ENCODE assay signal across 37 mouse cellular contexts in the genomic region with DNA sequence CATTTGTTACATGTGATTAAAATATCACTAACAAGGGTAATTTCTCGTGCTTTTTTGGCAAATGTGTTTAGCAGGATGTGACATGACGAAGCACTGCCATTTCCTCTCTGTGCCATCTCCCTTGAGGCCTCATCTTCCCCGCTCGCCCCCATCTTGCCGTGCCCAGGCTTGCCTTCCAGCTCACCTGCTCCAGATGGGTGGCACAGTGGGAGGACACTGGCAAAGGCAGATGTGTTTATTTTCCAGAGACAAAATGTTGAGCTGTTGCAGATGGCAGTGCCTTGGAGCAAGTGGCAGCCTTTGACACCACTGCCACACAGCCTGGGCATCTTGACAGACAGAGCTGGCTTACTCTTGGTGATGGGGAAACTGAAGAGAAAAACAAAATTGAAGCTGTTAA. TPM values are rescaled to one million over a fixed set of nuclear protein-coding genes. Genes with fewer than 3 reads are reported as not detected.
"Had no signal": no experiment of that assay in that cellular context is flagged by ENCODE, and none has a peak within 500 bp of the region (broad histone marks: within the 10 kb centered on the region; RNA-seq: fewer than 3 reads in every experiment).

No protein-coding gene starts in this region.

- H3K4me2 ChIP-seq: heart, embryonic 12.5 days; hindbrain, embryonic 13.5 days; hindbrain, embryonic 15.5 days; kidney, embryonic 15.5 days; limb, embryonic 12.5 days; liver, embryonic 11.5 days; liver, embryonic 13.5 days; liver, embryonic 15.5 days had no signal

- H3K4me1 ChIP-seq: heart, embryonic 10.5 days; heart, embryonic 12.5 days; hindbrain, embryonic 13.5 days; hindbrain, embryonic 15.5 days; kidney, embryonic 15.5 days; limb, embryonic 10.5 days; limb, embryonic 12.5 days; liver, embryonic 13.5 days; liver, embryonic 15.5 days had no signal

- H3K27ac ChIP-seq: gastrocnemius, adult 2 months; heart, embryonic 10.5 days; hindbrain, embryonic 13.5 days; hindbrain, embryonic 15.5 days; hindbrain, postnatal 0 days; kidney, embryonic 15.5 days; kidney, postnatal 0 days; limb, embryonic 10.5 days; limb, embryonic 12.5 days; liver, embryonic 13.5 days; liver, embryonic 15.5 days had no signal

- H3K27me3 ChIP-seq: heart, embryonic 12.5 days; hindbrain, embryonic 13.5 days; hindbrain, embryonic 15.5 days; kidney, embryonic 15.5 days; limb, embryonic 12.5 days; liver, embryonic 13.5 days; liver, embryonic 15.5 days had no signal

- H3K9me3 ChIP-seq: heart, embryonic 10.5 days; heart, embryonic 12.5 days; hindbrain, embryonic 13.5 days; hindbrain, embryonic 15.5 days; kidney, embryonic 15.5 days; limb, embryonic 10.5 days; limb, embryonic 12.5 days; liver, embryonic 13.5 days; liver, embryonic 15.5 days had no signal

- H3K4me3 ChIP-seq: gastrocnemius, adult 2 months; heart, embryonic 10.5 days; heart, embryonic 12.5 days; hindbrain, embryonic 13.5 days; hindbrain, embryonic 15.5 days; kidney, embryonic 15.5 days; limb, embryonic 10.5 days; limb, embryonic 12.5 days; liver, embryonic 13.5 days; liver, embryonic 15.5 days had no signal

- DNase-seq: gastrocnemius, adult 2 months; gastrocnemius, postnatal 10 days; gastrocnemius, postnatal 25 days; heart, adult 18-20 months; heart, postnatal 10 days; heart, postnatal 36 days; kidney, adult 11 months; kidney, adult 2 months; kidney, adult 9 months; kidney, postnatal 14 days; kidney, postnatal 36 days; layer of hippocampus, postnatal 36 days; liver; liver, embryonic 13.5 days had no signal

- ATAC-seq: hindbrain, postnatal 0 days; intestine, embryonic 16.5 days had no signal

- H3K9ac ChIP-seq: heart, embryonic 12.5 days; hindbrain, embryonic 13.5 days; hindbrain, embryonic 15.5 days; kidney, embryonic 15.5 days; limb, embryonic 12.5 days; liver, embryonic 13.5 days; liver, embryonic 15.5 days had no signal

RNA-seq across cellular contexts. Expression of a gene that starts 43.0 kb away (rescaled TPM):
- total RNA-seq: gastrocnemius, adult 2 months; gastrocnemius, postnatal 10 days; gastrocnemius, postnatal 25 days; gastrocnemius, postnatal 4 days; heart, adult 18-20 months; heart, postnatal 10 days; heart, postnatal 36 days; hematopoietic stem cell, adult 5-6 weeks; hindbrain, postnatal 0 days; layer of hippocampus, adult 18-20 months; layer of hippocampus, postnatal 10 days; layer of hippocampus, postnatal 36 days; left cerebral cortex, adult 18-20 months; left cerebral cortex, postnatal 14 days; left cerebral cortex, postnatal 36 days had no signal
- polyA plus RNA-seq: heart, embryonic 10.5 days; heart, embryonic 12.5 days; heart, embryonic 14.5 days; heart, embryonic 16.5 days; intestine, embryonic 14.5 days; intestine, embryonic 16.5 days; kidney, adult 2 months; kidney, embryonic 15.5 days; kidney, postnatal 0 days; large intestine, adult 2 months; limb, embryonic 10.5 days; limb, embryonic 12.5 days; liver, embryonic 11.5 days; liver, embryonic 13.5 days; liver, embryonic 15.5 days had no signal
